Mouse (Mus musculus) hindbrain, embryonic 11.5 days (tissue): ENCODE data around the gene Ano10. TPM values are rescaled to one million over a fixed set of nuclear protein-coding genes. Genes with fewer than 3 reads are reported as not detected.
"Not testable (repeated sequence)": the region's sequence is repeated elsewhere in the genome, so short reads cannot be mapped to it uniquely, and the experiment has no call there.

Source experiments
- ATAC-seq: fragments of 200-750 bp; cut with Nextera tagmentation; 2 replicates; pipeline ENCODE4 v1.8.0; 2017; ENCODE audit warnings: mild to moderate bottlenecking, moderate TSS enrichment, moderate library complexity; ENCODE audit not compliant: low FRiP score
- DNase-seq: peaks from one replicate; pipeline ENCODE4 v3.0.0-alpha.2; 2015; ENCODE audit warnings: low spot score
- H3K27ac ChIP-seq: fragments of 300-500 bp; sonication (generic); 2 replicates; pipeline ENCODE4 v1.5.1; 2014; ENCODE audit warnings: mild to moderate bottlenecking, low read depth, low read length
- H3K27me3 ChIP-seq: fragments of 300-500 bp; sonication (generic); 2 replicates; pipeline ENCODE4 v1.6.1; 2014; ENCODE audit warnings: mild to moderate bottlenecking, low read length, moderate library complexity, mixed read lengths; ENCODE audit not compliant: control insufficient read depth, insufficient read depth
- H3K36me3 ChIP-seq: fragments of 300-500 bp; sonication (generic); 2 replicates; pipeline ENCODE4 v1.6.1; 2014; ENCODE audit warnings: mild to moderate bottlenecking, low read length, moderate library complexity, mixed read lengths; ENCODE audit not compliant: control insufficient read depth, insufficient read depth
- H3K4me1 ChIP-seq: fragments of 300-500 bp; sonication (generic); replicated peaks from 2 replicates; pipeline ENCODE4 v1.6.1; 2014; ENCODE audit warnings: low read length, mixed read lengths; ENCODE audit not compliant: control insufficient read depth, insufficient read depth
- H3K4me2 ChIP-seq: fragments of 300-500 bp; sonication (generic); replicated peaks from 2 replicates; pipeline ENCODE4 v1.6.1; 2014; ENCODE audit warnings: mild to moderate bottlenecking, low read depth, low read length
- H3K4me3 ChIP-seq: fragments of 300-500 bp; sonication (generic); 2 replicates; pipeline ENCODE4 v1.5.1; 2014; ENCODE audit warnings: low read depth, low read length
- H3K9ac ChIP-seq: fragments of 300-500 bp; sonication (generic); 2 replicates; pipeline ENCODE4 v1.6.1; 2014; ENCODE audit warnings: low read depth, low read length
- H3K9me3 ChIP-seq: fragments of 300-500 bp; sonication (generic); 2 replicates; pipeline ENCODE4 v1.6.1; 2016; ENCODE audit warnings: low read length; ENCODE audit not compliant: control insufficient read depth
- WGBS: fragments of 180-500 bp; shearing (Covaris S2); extraction: QIAGEN DNeasy Blood & Tissue Kit; methylation state at CpG from one replicate; pipeline ENCODE4 v1.1.7; 2014; 5-methylcytosine and 5-hydroxymethylcytosine counted together
- polyA plus RNA-seq: library from polyadenylated mRNA; unstranded; fragments of >200 nt; fragmentation: Nextera tagmentation; extraction: Ambion mirVana; gene quantifications from 2 replicates; pipeline ENCODE4 v1.2.1, GENCODE M21; 2014

Gene Ano10
- polyA plus RNA-seq, 1 experiment from 2014 or later: 52.5 TPM

DNA sequence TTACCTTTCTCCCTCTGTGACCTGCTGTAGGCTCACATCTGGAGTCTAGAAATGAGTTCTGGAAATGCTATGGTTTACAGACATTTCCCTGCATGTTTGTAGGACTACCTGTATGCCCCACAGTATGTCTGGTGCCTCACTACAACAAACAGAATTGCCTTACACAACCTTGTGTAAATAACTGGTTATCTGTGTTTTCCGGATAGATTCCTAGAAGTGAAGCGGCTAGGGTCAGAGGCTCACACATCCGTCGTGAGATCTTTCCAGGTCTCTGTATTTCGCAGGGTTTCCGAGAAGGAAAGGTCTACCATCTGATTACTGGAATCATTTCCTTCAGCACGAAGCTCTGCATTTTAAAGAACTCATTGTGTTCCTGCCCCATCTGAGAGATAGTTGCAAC lies 22.3 kb upstream of the Ano10 start:
- Histone ChIP-seq H3K27ac (no peak overlapping the region), H3K4me3 (no peak overlapping the region), H3K4me2 (no peak overlapping the region), H3K36me3 (no peaks in the 10 kb centered on the region), H3K4me1 (0 out of 2 replicates have a peak, but pooled peaks cover 2% of the 10 kb centered on the region), H3K9me3 (no peaks in the 10 kb centered on the region), H3K9ac (no peak overlapping the region), H3K27me3 (no peaks in the 10 kb centered on the region)
- DNase-seq: no peak
- WGBS: 94% methylated on average over 7 of the region's 7 CpGs
- ATAC-seq: no peak

DNA sequence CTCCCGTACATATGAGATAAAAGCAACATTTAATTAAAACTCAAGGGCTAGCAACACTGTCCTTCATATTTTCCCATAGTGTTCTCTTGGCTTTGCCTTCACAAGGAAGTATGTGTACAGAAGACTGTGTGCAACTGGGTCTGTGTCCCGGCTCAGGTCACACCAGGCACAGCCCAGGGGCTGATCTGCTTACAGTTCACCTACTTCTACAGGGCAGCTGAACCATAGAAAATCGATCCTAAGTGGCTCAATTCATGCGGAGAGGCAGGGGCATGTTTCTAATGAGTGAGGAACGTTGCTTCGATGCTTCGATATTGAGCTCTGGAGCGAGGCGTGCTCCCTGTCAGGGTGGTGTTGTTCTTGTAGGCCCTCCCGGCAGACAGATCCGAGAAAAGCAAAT lies 21.3 kb upstream of the Ano10 start:
- Histone ChIP-seq H3K36me3 (no peaks in the 10 kb centered on the region), H3K4me3 (no peak overlapping the region), H3K9ac (no peak overlapping the region), H3K4me2 (no peak overlapping the region), H3K9me3 (no peaks in the 10 kb centered on the region), H3K27ac (no peak overlapping the region), H3K4me1 (0 out of 2 replicates have a peak, but pooled peaks cover 2% of the 10 kb centered on the region), H3K27me3 (no peaks in the 10 kb centered on the region)
- ATAC-seq (no peak), DNase-seq (peak; percentile 17)
- 54% methylated on average over 11 of the region's 11 CpGs for WGBS

DNA sequence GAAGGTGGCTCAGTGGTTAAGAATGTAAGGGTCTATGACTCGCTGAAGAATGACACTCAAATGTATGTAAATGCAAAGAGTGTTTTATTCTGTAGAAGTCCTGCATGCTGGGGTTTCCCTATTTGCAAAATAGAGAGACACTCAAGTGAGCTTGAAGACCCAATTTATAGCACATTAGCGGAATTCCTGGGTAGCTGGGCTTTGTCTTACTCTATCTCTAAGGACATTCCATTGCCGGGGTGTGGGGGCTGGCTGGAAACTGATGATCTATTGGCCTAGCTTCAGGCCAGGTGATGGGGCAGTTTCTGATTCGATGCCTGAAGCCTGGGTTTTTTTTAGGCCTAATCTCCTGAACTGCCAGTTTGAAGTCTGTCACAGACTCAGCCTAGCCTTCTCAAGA lies 20.7 kb upstream of the Ano10 start:
- Histone ChIP-seq H3K9me3 (no peaks in the 10 kb centered on the region), H3K4me3 (no peak overlapping the region), H3K4me1 (0 out of 2 replicates have a peak, but pooled peaks cover 2% of the 10 kb centered on the region), H3K36me3 (no peaks in the 10 kb centered on the region), H3K27me3 (no peaks in the 10 kb centered on the region), H3K9ac (no peak overlapping the region), H3K27ac (no peak overlapping the region), H3K4me2 (no peak overlapping the region)
- DNase-seq (no peak), ATAC-seq (no peak)
- 58% methylated on average over 4 of the region's 4 CpGs for WGBS

DNA sequence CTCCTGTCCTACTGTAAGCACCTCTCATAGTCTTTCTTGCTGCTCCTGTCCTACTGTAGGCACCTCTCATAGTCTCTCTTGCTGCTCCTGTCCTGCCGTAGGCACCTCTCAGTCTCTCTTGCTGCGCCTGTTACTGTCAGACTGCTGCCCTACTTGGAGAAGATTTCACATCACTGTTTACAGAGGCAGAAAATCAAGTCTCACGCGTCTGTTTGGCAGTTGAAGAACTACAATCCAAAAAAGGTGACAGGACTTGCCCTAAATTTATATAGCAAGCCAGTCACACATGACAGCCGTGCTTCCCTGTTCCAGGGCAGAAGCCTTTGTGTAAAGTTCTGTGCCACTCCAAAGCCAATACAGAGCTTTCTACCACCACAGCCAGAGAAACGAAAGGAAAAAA lies 20.2 kb upstream of the Ano10 start:
- Histone ChIP-seq H3K4me1 (0 out of 2 replicates have a peak, but pooled peaks cover 2% of the 10 kb centered on the region), H3K27me3 (no peaks in the 10 kb centered on the region), H3K27ac (no peak overlapping the region), H3K4me3 (no peak overlapping the region), H3K36me3 (no peaks in the 10 kb centered on the region), H3K9ac (no peak overlapping the region), H3K9me3 (no peaks in the 10 kb centered on the region), H3K4me2 (no peak overlapping the region)
- 91% methylated on average over 6 of the region's 6 CpGs for WGBS
- DNase-seq: no peak
- ATAC-seq: no peak

- H3K4me1 ChIP-seq, H3K4me3 ChIP-seq, ATAC-seq, H3K9ac ChIP-seq, H3K4me2 ChIP-seq, H3K9me3 ChIP-seq, H3K27ac ChIP-seq, DNase-seq, H3K36me3 ChIP-seq, H3K27me3 ChIP-seq: not testable (repeated sequence)
- WGBS: 94% methylated on average over 1 of the region's 1 CpGs
Measured at GRCm38 (mm10) chr9:122313128-122313527, 18.9 kb upstream of the Ano10 start.

DNA sequence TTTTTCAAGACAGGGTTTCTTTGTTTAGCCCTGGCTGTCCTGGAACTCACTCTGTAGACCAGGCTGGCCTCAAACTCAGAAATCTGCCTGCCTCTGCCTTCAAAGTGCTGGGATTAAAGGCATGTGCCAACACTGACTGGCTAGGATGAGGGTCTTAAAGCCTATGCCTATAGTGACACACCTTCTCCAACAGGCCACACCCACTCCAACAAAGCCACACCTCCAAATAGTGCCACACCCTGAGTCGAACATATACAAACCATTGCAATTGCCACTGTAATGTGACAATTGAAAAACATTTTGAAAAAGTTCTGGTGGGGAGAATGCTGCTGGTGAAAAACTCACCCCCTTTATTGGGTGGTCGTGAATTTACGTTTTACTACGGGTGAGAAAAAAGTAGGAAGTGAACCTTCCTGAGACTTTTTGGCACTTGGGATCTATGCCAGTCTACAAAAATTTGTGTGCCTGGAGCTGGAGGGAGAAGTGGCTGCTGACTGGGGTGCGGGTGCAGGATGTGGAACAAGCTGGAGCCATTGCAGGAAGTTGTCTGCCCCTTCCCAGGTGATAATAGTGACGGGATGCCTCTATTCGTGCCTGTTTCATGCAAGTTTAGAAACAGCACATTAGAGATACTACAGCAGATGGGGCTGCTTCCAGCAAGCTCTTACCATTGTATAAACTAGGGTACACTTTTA lies 18.2 kb upstream of the Ano10 start:
- Histone ChIP-seq H3K4me2 (no peak overlapping the region), H3K27ac (no peak overlapping the region), H3K4me1 (0 out of 2 replicates have a peak, but pooled peaks cover 2% of the 10 kb centered on the region), H3K4me3 (no peak overlapping the region), H3K9ac (no peak overlapping the region), H3K27me3 (no peaks in the 10 kb centered on the region), H3K36me3 (no peaks in the 10 kb centered on the region), H3K9me3 (no peaks in the 10 kb centered on the region)
- no peak for DNase-seq
- ATAC-seq: no peak
- 88% methylated on average over 7 of the region's 7 CpGs for WGBS

GRCm38 (mm10) chr9:122311051-122311760 lies 17.0 kb upstream of the Ano10 start:
- peak overlapping the region; percentile 38 for H3K4me3 ChIP-seq
- no peak for ATAC-seq
- no peaks in the 10 kb centered on the region for H3K9me3 ChIP-seq
- H3K4me2 ChIP-seq: peak overlapping the region; percentile 53
- 75% methylated on average over 7 of the region's 7 CpGs for WGBS
- peak overlapping the region; percentile 45; the same call in 1 of the 2 replicates for H3K9ac ChIP-seq
- H3K36me3 ChIP-seq: no peaks in the 10 kb centered on the region
- DNase-seq: no peak
- 0 out of 2 replicates have a peak overlapping the region, but pooled peaks have one; percentile 9 for H3K27ac ChIP-seq
- H3K4me1 ChIP-seq: 0 out of 2 replicates have a peak, but pooled peaks cover 2% of the 10 kb centered on the region
- no peaks in the 10 kb centered on the region for H3K27me3 ChIP-seq

GRCm38 (mm10) chr9:122310613-122311049 lies 16.4 kb upstream of the Ano10 start:
- DNase-seq (peak; percentile 92), ATAC-seq (peak; percentile 84)
- no peaks in the 10 kb centered on the region for H3K36me3 ChIP-seq
- H3K4me3 ChIP-seq: peak overlapping the region; percentile 38
- H3K9ac ChIP-seq: peak overlapping the region; percentile 45; the same call in 1 of the 2 replicates
- 9% methylated on average over 18 of the region's 19 CpGs for WGBS
- H3K27me3 ChIP-seq: no peaks in the 10 kb centered on the region
- no peaks in the 10 kb centered on the region for H3K9me3 ChIP-seq
- H3K27ac ChIP-seq: no peak overlapping the region
- peak overlapping the region; percentile 53 for H3K4me2 ChIP-seq
- H3K4me1 ChIP-seq: 0 out of 2 replicates have a peak, but pooled peaks cover 2% of the 10 kb centered on the region
